Mouse (Mus musculus) brown adipose tissue, adult 24 weeks (tissue): Measurements from ENCODE around the gene 6430548M08Rik. TPM values are rescaled to one million over a fixed set of nuclear protein-coding genes. Genes with fewer than 3 reads are reported as not detected.
A peak's percentile ranks its signal among the peaks of the same experiment; 100 is the strongest.

Experiments
- H3K27ac ChIP-seq: fragments of 200-500 bp; replicated peaks from 2 replicates; pipeline ENCODE4 v1.5.1; 2012; ENCODE audit warnings: low read depth, mild to moderate bottlenecking, low read length
- H3K4me1 ChIP-seq: fragments of 200-500 bp; 2 replicates; pipeline ENCODE4 v1.6.1; 2012; ENCODE audit warnings: low read length, mixed read lengths; ENCODE audit not compliant: control insufficient read depth, insufficient read depth, insufficient read length
- H3K4me3 ChIP-seq: fragments of 200-500 bp; 2 replicates; pipeline ENCODE4 v1.5.1; 2012; ENCODE audit warnings: low read depth, mild to moderate bottlenecking, low read length, moderate library complexity; ENCODE audit not compliant: insufficient read depth
- polyA plus RNA-seq: library from polyadenylated mRNA; stranded (reverse); fragments of >200 nt; gene quantifications from 2 replicates; pipeline ENCODE4 v1.2.4, GENCODE M21; 2012; ENCODE audit not compliant: missing spikeins, insufficient read depth, insufficient read length

Gene 6430548M08Rik
- polyA plus RNA-seq, 1 experiment: 4.5 TPM

GRCm38 (mm10) chr8:120178124-120178514 is 64.2 kb downstream of the 6430548M08Rik start:
- Histone ChIP-seq H3K4me3 (no peak overlapping the region), H3K4me1 (no peaks in the 10 kb centered on the region), H3K27ac (no peak overlapping the region)

GRCm38 (mm10) chr8:120179027-120179431 is 65.1 kb downstream of the 6430548M08Rik start:
- Histone ChIP-seq H3K4me1 (no peaks in the 10 kb centered on the region), H3K4me3 (peak overlapping the region; percentile 40), H3K27ac (no peak overlapping the region)

DNA sequence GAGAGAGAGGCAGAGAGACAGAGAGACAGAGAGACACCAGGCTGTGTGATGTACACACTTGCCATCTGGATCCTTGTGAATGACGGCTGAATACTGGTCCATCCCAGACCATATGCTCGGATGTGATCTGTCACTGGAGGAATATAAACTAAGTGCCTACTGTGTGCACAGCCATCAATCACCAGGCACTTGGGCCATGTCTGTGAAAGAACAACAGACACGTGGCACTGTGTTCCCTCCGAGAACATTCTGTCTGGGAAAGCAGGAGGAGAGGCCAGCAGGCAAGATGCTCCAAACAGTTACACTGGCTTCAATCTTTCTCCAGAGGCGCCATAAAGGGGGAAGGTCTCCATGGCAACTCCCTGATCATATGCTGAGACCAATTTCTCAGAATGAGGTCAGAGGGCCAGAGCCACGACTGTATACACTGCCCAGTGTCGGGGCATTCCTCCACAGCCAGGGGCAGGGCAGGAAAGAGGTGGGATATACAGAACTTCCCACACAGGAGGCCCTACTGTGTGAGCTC is 66.6 kb downstream of the 6430548M08Rik start:
- Histone ChIP-seq H3K27ac (no peak overlapping the region), H3K4me1 (peaks cover 7% of the 10 kb centered on the region), H3K4me3 (no peak overlapping the region)

GRCm38 (mm10) chr8:120181274-120181673 is 67.3 kb downstream of the 6430548M08Rik start:
- peaks cover 15% of the 10 kb centered on the region for H3K4me1 ChIP-seq
- H3K27ac ChIP-seq: no peak overlapping the region
- no peak overlapping the region for H3K4me3 ChIP-seq

GRCm38 (mm10) chr8:120181861-120182414 is 68.0 kb downstream of the 6430548M08Rik start:
- peaks cover 19% of the 10 kb centered on the region for H3K4me1 ChIP-seq
- no peak overlapping the region for H3K4me3 ChIP-seq
- H3K27ac ChIP-seq: no peak overlapping the region

- Histone ChIP-seq H3K4me1 (peaks cover 41% of the 10 kb centered on the region), H3K4me3 (no peak overlapping the region), H3K27ac (no peak overlapping the region)
Observed at GRCm38 (mm10) chr8:120184366-120184765, 70.4 kb downstream of the 6430548M08Rik start.

DNA sequence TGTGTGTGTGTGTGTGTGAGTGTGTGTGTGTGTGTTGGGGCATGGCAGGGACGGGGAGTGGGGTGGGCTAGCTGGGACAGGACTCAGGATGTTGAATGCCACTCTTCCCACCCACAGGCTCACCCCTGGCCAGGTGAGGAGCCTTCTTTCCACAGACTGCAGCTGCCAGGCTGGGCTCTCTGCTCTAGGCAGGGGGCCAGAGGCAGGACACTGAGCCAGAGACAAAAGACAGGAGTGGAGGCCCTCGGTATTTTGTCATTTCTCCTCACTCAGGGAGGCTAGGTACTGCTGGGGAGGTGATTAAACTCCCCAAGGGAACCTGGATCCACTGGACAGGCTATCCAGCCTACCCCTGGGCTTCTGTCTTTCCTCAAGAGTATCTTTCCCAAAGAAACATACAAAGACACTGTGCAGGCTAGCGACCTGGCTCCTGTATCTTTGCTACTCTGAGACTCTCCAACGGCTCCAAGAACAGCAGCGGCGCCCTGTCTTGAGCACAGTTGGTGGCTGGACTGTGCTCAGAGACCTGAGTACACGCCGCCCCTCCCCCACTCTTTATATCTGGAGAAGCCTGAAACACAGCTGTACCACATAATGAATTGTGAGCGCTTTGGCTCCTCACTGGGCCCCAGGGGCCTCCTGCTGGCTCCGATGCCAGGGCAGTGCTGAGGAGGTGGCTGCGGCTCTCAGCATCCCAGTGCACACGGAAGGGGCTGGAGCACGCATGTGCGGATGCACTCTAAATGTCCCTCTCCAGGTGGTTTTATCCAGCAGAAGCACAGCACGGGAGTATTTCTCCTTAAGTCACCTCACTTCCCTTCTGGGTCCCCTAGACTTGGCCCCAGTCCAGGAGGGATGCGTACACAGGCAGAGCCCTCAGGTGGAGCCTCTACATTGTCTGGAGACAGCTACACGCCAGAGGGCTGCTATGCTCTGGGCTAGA is 71.2 kb downstream of the 6430548M08Rik start:
- Histone ChIP-seq H3K4me1 (peaks cover 48% of the 10 kb centered on the region), H3K27ac (no peak overlapping the region), H3K4me3 (no peak overlapping the region)

GRCm38 (mm10) chr8:120186454-120186853 is 72.5 kb downstream of the 6430548M08Rik start:
- no peak overlapping the region for H3K4me3 ChIP-seq
- peaks cover 52% of the 10 kb centered on the region for H3K4me1 ChIP-seq
- peak overlapping the region; percentile 25; the same call in 1 of the 2 replicates for H3K27ac ChIP-seq

- Histone ChIP-seq H3K4me1 (peaks cover 52% of the 10 kb centered on the region), H3K4me3 (no peak overlapping the region), H3K27ac (no peak overlapping the region)
Observed at GRCm38 (mm10) chr8:120188510-120188909, 74.6 kb downstream of the 6430548M08Rik start.

GRCm38 (mm10) chr8:120189440-120189839 is 75.5 kb downstream of the 6430548M08Rik start:
- Histone ChIP-seq H3K4me1 (peaks cover 52% of the 10 kb centered on the region), H3K4me3 (no peak overlapping the region), H3K27ac (no peak overlapping the region)

GRCm38 (mm10) chr8:120190107-120190809 is 76.3 kb downstream of the 6430548M08Rik start:
- peaks cover 48% of the 10 kb centered on the region for H3K4me1 ChIP-seq
- no peak overlapping the region for H3K4me3 ChIP-seq
- no peak overlapping the region for H3K27ac ChIP-seq

GRCm38 (mm10) chr8:120190810-120191413 is 77.0 kb downstream of the 6430548M08Rik start:
- peaks cover 41% of the 10 kb centered on the region for H3K4me1 ChIP-seq
- no peak overlapping the region for H3K4me3 ChIP-seq
- H3K27ac ChIP-seq: peak overlapping the region; percentile 56

GRCm38 (mm10) chr8:120191633-120192032 is 77.7 kb downstream of the 6430548M08Rik start:
- Histone ChIP-seq H3K4me3 (no peak overlapping the region), H3K4me1 (peaks cover 35% of the 10 kb centered on the region), H3K27ac (no peak overlapping the region)

DNA sequence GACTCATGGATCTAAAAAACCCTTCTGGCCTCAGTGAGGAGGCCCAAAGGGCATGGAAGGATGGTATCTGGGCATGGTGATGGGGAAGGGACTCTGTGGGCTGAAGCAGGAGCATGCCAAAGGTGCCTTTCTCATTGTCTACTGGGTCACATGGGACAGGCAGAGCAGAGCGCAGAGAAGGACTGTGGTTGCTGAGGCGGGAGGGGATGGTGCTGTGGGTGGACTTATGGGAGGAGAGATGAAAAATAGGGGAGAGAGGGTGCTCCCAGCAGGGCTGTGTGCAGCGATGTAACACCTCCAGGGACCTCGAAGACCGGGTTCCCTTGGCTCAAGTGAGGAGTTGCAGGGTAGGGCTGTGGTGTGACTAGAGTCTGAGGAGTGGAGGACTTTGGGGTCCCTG is 78.2 kb downstream of the 6430548M08Rik start:
- no peak overlapping the region for H3K27ac ChIP-seq
- no peak overlapping the region for H3K4me3 ChIP-seq
- H3K4me1 ChIP-seq: peaks cover 32% of the 10 kb centered on the region

- Histone ChIP-seq H3K4me1 (peaks cover 20% of the 10 kb centered on the region), H3K27ac (no peak overlapping the region), H3K4me3 (no peak overlapping the region)
Observed at GRCm38 (mm10) chr8:120201351-120201750, 87.4 kb downstream of the 6430548M08Rik start.
